Mouse (Mus musculus) cerebellum, adult 2 months (tissue): ENCODE results near the gene N4bp2l1. TPM values are rescaled to one million over a fixed set of nuclear protein-coding genes. Genes with fewer than 3 reads are reported as not detected.

Source experiments
- DNase-seq, 2 experiments: peaks; one replicate each; pipeline ENCODE4 v3.0.0; 2021
- H3K27ac ChIP-seq: fragments of 200-500 bp; 2 replicates; pipeline ENCODE4 v1.5.1; 2012; ENCODE audit warnings: low read length, control low read depth, inconsistent platforms; ENCODE audit not compliant: insufficient read depth
- H3K27me3 ChIP-seq: fragments of 200-500 bp; 2 replicates; pipeline ENCODE4 v1.6.1; 2012; ENCODE audit warnings: inconsistent platforms, mild to moderate bottlenecking, low read length, moderate library complexity; ENCODE audit not compliant: control insufficient read depth, insufficient read depth
- H3K4me1 ChIP-seq: fragments of 200-500 bp; 2 replicates; pipeline ENCODE4 v1.6.1; 2011; ENCODE audit warnings: low read length; ENCODE audit not compliant: control insufficient read depth, insufficient read depth
- H3K4me3 ChIP-seq: fragments of 200-500 bp; replicated peaks from 2 replicates; pipeline ENCODE3; 2011; ENCODE audit warnings: mild to moderate bottlenecking, low read depth, low read length, control low read depth; ENCODE audit not compliant: insufficient read depth
- CTCF ChIP-seq: fragments of 200-500 bp; IDR thresholded peaks from 2 replicates; pipeline ENCODE4 v1.5.1; 2011; ENCODE audit warnings: low read depth, mild to moderate bottlenecking, control low read depth, low read length, moderate library complexity, borderline replicate concordance; ENCODE audit not compliant: insufficient read depth
- POLR2A ChIP-seq: fragments of 200-500 bp; IDR thresholded peaks from 2 replicates; pipeline ENCODE4 v1.6.1; 2011; ENCODE audit warnings: low read length, control low read depth, borderline replicate concordance; ENCODE audit not compliant: insufficient read depth
- WGBS: fragments of 180-500 bp; shearing (Covaris S2); methylation state at CpG from one replicate; pipeline ENCODE4 v1.1.7; 2018; 5-methylcytosine and 5-hydroxymethylcytosine counted together
- polyA plus RNA-seq: library from polyadenylated mRNA; depleted of rRNA; stranded (reverse); fragments of >200 nt; gene quantifications from 2 replicates; pipeline ENCODE4 v1.2.3, GENCODE M21; 2012

N4bp2l1 gene
- polyA plus RNA-seq, 1 experiment: 45.7 TPM

- DNase-seq: no peak
- Histone ChIP-seq H3K4me1 (peaks cover 11% of the 10 kb centered on the region), H3K27me3 (no peaks in the 10 kb centered on the region), H3K27ac (no peak overlapping the region), H3K4me3 (no peak overlapping the region)
- WGBS: 54% methylated on average over 6 of the region's 6 CpGs
- TF ChIP-seq CTCF: no peak
- TF ChIP-seq POLR2A: no peak
Measured at GRCm38 (mm10) chr5:150584337-150584729, 12.7 kb downstream of the N4bp2l1 start.

GRCm38 (mm10) chr5:150583622-150584336, 13.2 kb downstream of the N4bp2l1 start:
- Histone ChIP-seq H3K27ac (no peak overlapping the region), H3K4me1 (peaks cover 11% of the 10 kb centered on the region), H3K27me3 (no peaks in the 10 kb centered on the region), H3K4me3 (no peak overlapping the region)
- TF ChIP-seq CTCF: no peak
- WGBS: 27% methylated on average over 5 of the region's 5 CpGs
- DNase-seq: peak; percentile 43 to 44

GRCm38 (mm10) chr5:150583181-150583580, 13.8 kb downstream of the N4bp2l1 start:
- Histone ChIP-seq H3K27me3 (no peaks in the 10 kb centered on the region), H3K4me3 (no peak overlapping the region), H3K27ac (no peak overlapping the region), H3K4me1 (peaks cover 11% of the 10 kb centered on the region)
- TF ChIP-seq POLR2A (no peak), CTCF (no peak)
- no peak for DNase-seq
- WGBS: 61% methylated on average over 5 of the region's 5 CpGs

- TF ChIP-seq CTCF (no peak), POLR2A (no peak)
- Histone ChIP-seq H3K4me3 (no peak overlapping the region), H3K27me3 (no peaks in the 10 kb centered on the region), H3K27ac (no peak overlapping the region), H3K4me1 (peaks cover 11% of the 10 kb centered on the region)
- peak in 1 of 2 experiments; percentile 12 for DNase-seq
- 26% methylated on average over 6 of the region's 6 CpGs for WGBS
Measured at GRCm38 (mm10) chr5:150581180-150581579, 15.8 kb downstream of the N4bp2l1 start.

GRCm38 (mm10) chr5:150578613-150579171, 18.3 kb downstream of the N4bp2l1 start:
- DNase-seq: no peak
- 75% methylated on average over 6 of the region's 6 CpGs for WGBS

GRCm38 (mm10) chr5:150576832-150577231, 20.2 kb downstream of the N4bp2l1 start:
- H3K4me3 ChIP-seq: no peak overlapping the region
- TF ChIP-seq POLR2A (no peak), CTCF (no peak)
- no peak overlapping the region for H3K27ac ChIP-seq
- 69% methylated on average over 11 of the region's 11 CpGs for WGBS
- DNase-seq: no peak
- H3K4me1 ChIP-seq: no peaks in the 10 kb centered on the region
- no peaks in the 10 kb centered on the region for H3K27me3 ChIP-seq

More at GRCm38 (mm10) chr5:150578613-150579171, 18.3 kb downstream of the N4bp2l1 start:
- Histone ChIP-seq H3K27ac (no peak overlapping the region), H3K4me1 (peaks cover 4% of the 10 kb centered on the region), H3K4me3 (no peak overlapping the region), H3K27me3 (no peaks in the 10 kb centered on the region)
- TF ChIP-seq POLR2A (no peak), CTCF (no peak)

GRCm38 (mm10) chr5:150574885-150575284, 22.1 kb downstream of the N4bp2l1 start:
- Histone ChIP-seq H3K4me3 (no peak overlapping the region), H3K4me1 (no peaks in the 10 kb centered on the region), H3K27me3 (no peaks in the 10 kb centered on the region), H3K27ac (no peak overlapping the region)
- TF ChIP-seq POLR2A (no peak), CTCF (no peak)
- DNase-seq: no peak
- 57% methylated on average over 5 of the region's 5 CpGs for WGBS

- no peak for TF ChIP-seq POLR2A
- H3K27me3 ChIP-seq: no peaks in the 10 kb centered on the region
- 95% methylated on average over 3 of the region's 3 CpGs for WGBS
- no peak overlapping the region for H3K4me3 ChIP-seq
- H3K27ac ChIP-seq: no peak overlapping the region
- DNase-seq: no peak
- no peaks in the 10 kb centered on the region for H3K4me1 ChIP-seq
Measured at GRCm38 (mm10) chr5:150574403-150574802, 22.6 kb downstream of the N4bp2l1 start.
